Mouse (Mus musculus): ENCODE data around the gene Dcaf11.

- TF ChIP-seq EP300 (optimal IDR thresholded peaks at IDR 0.05) (no peak), CTCF (IDR thresholded peaks at IDR 0.05; ENCODE audit: low read depth) (no peak)
These were observed 19.0 kb downstream of the Dcaf11 start for GRCm38 (mm10) chr14:55578668-55579269.
